ENCODE assay signal across 14 mouse cellular contexts in genomic region chr11:55155070-55155421, GRCm38 (mm10). TPM values are rescaled to one million over a fixed set of nuclear protein-coding genes. Genes with fewer than 3 reads are reported as not detected.
A peak's percentile ranks its signal among the peaks of the same experiment; 100 is the strongest.
DNase-seq lines count a peak whose midpoint lies in the region; TF ChIP-seq lines count a peak whose summit lies in the region.
"Had no signal": no experiment of that assay in that cellular context is flagged by ENCODE, and none has a peak within 500 bp of the region (broad histone marks: within the 10 kb centered on the region; RNA-seq: fewer than 3 reads in every experiment).

No protein-coding gene starts in this region.

- H3K9me3 ChIP-seq in midbrain, embryonic 10.5 days (replicated peaks), result no peaks in the 10 kb centered on the region
- H3K9me3 ChIP-seq: neural tube, embryonic 12.5 days had no signal

- peak; percentile 14 for DNase-seq in heart, postnatal 10 days
- no peak for DNase-seq in heart, postnatal 25 days (ENCODE audit: low spot score)
- peak; percentile 37 for DNase-seq in CD4-positive, CD25-positive, alpha-beta regulatory T cell, adult 2 months (ENCODE audit: low read depth, low spot score)
- peak; percentile 66 for DNase-seq in induced T-regulatory cell, adult 2 months (ENCODE audit: low read depth)
- peak; percentile 36 for DNase-seq in naive thymus-derived CD4-positive, alpha-beta T cell, adult 2 months (ENCODE audit: low read depth)
- no peak for DNase-seq in midbrain, embryonic 10.5 days (ENCODE audit: low spot score)
- DNase-seq in cerebellum, adult 2 months, result no peak
- no peak for DNase-seq in ovary, postnatal 14 days (ENCODE audit: low spot score)
- DNase-seq: cerebellum, adult 8-10 months; gastrocnemius, postnatal 10 days had no signal

- H3K27me3 ChIP-seq in midbrain, embryonic 10.5 days (ENCODE audit: low read depth, poor library complexity, severe bottlenecking), result no peaks in the 10 kb centered on the region
- H3K27me3 ChIP-seq in cerebellum, adult 2 months (ENCODE audit: control insufficient read depth, insufficient read depth, low read length), result no peaks in the 10 kb centered on the region
- H3K27me3 ChIP-seq: neural tube, embryonic 12.5 days had no signal

- H3K4me3 ChIP-seq in midbrain, embryonic 10.5 days, result no peak overlapping the region
- no peak overlapping the region for H3K4me3 ChIP-seq in cerebellum, adult 2 months (replicated peaks; ENCODE audit: insufficient read depth, low read depth, low read length)
- H3K4me3 ChIP-seq: neural tube, embryonic 12.5 days had no signal

- TF ChIP-seq POLR2A in cerebellum, adult 2 months (IDR thresholded peaks at IDR 0.05; ENCODE audit: borderline replicate concordance, insufficient read depth, low read length), result no peak

- TF ChIP-seq CTCF in cerebellum, adult 2 months (IDR thresholded peaks at IDR 0.05; ENCODE audit: borderline replicate concordance, insufficient read depth, low read depth, low read length), result no peak

- intact Hi-C loops in heart, postnatal 10 days (cut with DNase I), result loop anchor here (5.0 to 10.0 kb wide), 4 partner anchors 58 to 270 kb away; partner anchors contain the start of gene Gm2a
- intact Hi-C loops in heart, postnatal 25 days (cut with DNase I), result loop anchor here (5.0 kb wide), 2 partner anchors 68 to 158 kb away; no protein-coding TSS in a partner anchor

- H3K36me3 ChIP-seq in midbrain, embryonic 10.5 days, result no peaks in the 10 kb centered on the region
- H3K36me3 ChIP-seq: neural tube, embryonic 12.5 days had no signal

- H3K4me1 ChIP-seq in midbrain, embryonic 10.5 days, result no peaks in the 10 kb centered on the region
- H3K4me1 ChIP-seq in cerebellum, adult 2 months (ENCODE audit: control insufficient read depth, insufficient read depth, low read length), result no peaks in the 10 kb centered on the region; the same call in 1 of the 2 replicates
- H3K4me1 ChIP-seq: neural tube, embryonic 12.5 days had no signal

- WGBS in midbrain, embryonic 10.5 days, result 80% methylated on average over 6 of the region's 6 CpGs
- 83% methylated on average over 6 of the region's 6 CpGs for WGBS in cerebellum, adult 2 months

- H3K27ac ChIP-seq in midbrain, embryonic 10.5 days (replicated peaks), result no peak overlapping the region
- no peak overlapping the region for H3K27ac ChIP-seq in cerebellum, adult 2 months (ENCODE audit: insufficient read depth, low read length)
- H3K27ac ChIP-seq: neural tube, embryonic 12.5 days had no signal

RNA-seq across cellular contexts. Expression of gene Slc36a3, which starts 3.5 kb away (rescaled TPM):
- not detected for total RNA-seq in heart, postnatal 10 days (2021)
- total RNA-seq in heart, postnatal 25 days (2021), result not detected
- polyA plus RNA-seq in midbrain, embryonic 10.5 days (2016; fragmentation: Nextera tagmentation; extraction: Ambion mirVana), result not detected in 2 replicates
- polyA plus RNA-seq in cerebellum, adult 2 months (2012; rRNA removed), result not detected in 2 replicates
- total RNA-seq: gastrocnemius, postnatal 10 days; left cerebral cortex, adult 18-20 months had no signal
- polyA plus RNA-seq: hindbrain, embryonic 16.5 days; lung, embryonic 16.5 days; neural tube, embryonic 12.5 days had no signal

RNA-seq across cellular contexts. Expression of gene Slc36a2, which starts 29.8 kb away (rescaled TPM):
- 10 to 100 TPM in 1 of 2 experiments, 1 to 10 TPM in 1; 9.4 to 24.0 TPM for total RNA-seq in heart, postnatal 10 days (2021)
- total RNA-seq in heart, postnatal 25 days (2021), result 10 to 100 TPM; 14.2 to 14.8 TPM
- polyA plus RNA-seq in midbrain, embryonic 10.5 days (2016; fragmentation: Nextera tagmentation; extraction: Ambion mirVana), result 0.17 and 0.20 TPM in 2 replicates
- polyA plus RNA-seq in cerebellum, adult 2 months (2012; rRNA removed), result 0.71 and 0.82 TPM in 2 replicates

RNA-seq across cellular contexts. Expression of gene Slc36a1, which starts 49.1 kb away (rescaled TPM):
- total RNA-seq in heart, postnatal 10 days (2021), result 10 to 100 TPM; 11.4 to 12.9 TPM
- total RNA-seq in heart, postnatal 25 days (2021), result 10 to 100 TPM in 1 of 2 experiments, 1 to 10 TPM in 1; 9.7 to 13.6 TPM
- 0.77 and 1.0 TPM in 2 replicates for polyA plus RNA-seq in midbrain, embryonic 10.5 days (2016; fragmentation: Nextera tagmentation; extraction: Ambion mirVana)
- 41.1 and 41.5 TPM in 2 replicates for polyA plus RNA-seq in cerebellum, adult 2 months (2012; rRNA removed)

RNA-seq across cellular contexts. Expression of gene Gm2a, which starts 57.1 kb away (rescaled TPM):
- 10 to 100 TPM; 12.7 to 13.5 TPM for total RNA-seq in heart, postnatal 10 days (2021)
- 10 to 100 TPM; 10.6 to 10.9 TPM for total RNA-seq in heart, postnatal 25 days (2021)
- polyA plus RNA-seq in midbrain, embryonic 10.5 days (2016; fragmentation: Nextera tagmentation; extraction: Ambion mirVana), result 9.3 and 11.9 TPM in 2 replicates
- 47.0 and 53.0 TPM in 2 replicates for polyA plus RNA-seq in cerebellum, adult 2 months (2012; rRNA removed)

Comparison
In these comparisons a context has a peak if more than half of its experiments do, and no peak if none do; other contexts are left out.
1. DNase-seq: peak in heart, postnatal 10 days (2 of 2), CD4-positive, CD25-positive, alpha-beta regulatory T cell, adult 2 months (single experiment), induced T-regulatory cell, adult 2 months (single experiment) and naive thymus-derived CD4-positive, alpha-beta T cell, adult 2 months (single experiment); none in heart, postnatal 25 days (single experiment), midbrain, embryonic 10.5 days (single experiment), cerebellum, adult 2 months (0 of 2) and ovary, postnatal 14 days (single experiment).